Mouse (Mus musculus): ENCODE results near the gene Apmap. TPM values are rescaled to one million over a fixed set of nuclear protein-coding genes. Genes with fewer than 3 reads are reported as not detected.

Gene Apmap
- polyA plus RNA-seq (2015; fragmentation: Nextera tagmentation; extraction: Ambion mirVana), result 26.2 and 28.7 TPM in 2 replicates

DNA sequence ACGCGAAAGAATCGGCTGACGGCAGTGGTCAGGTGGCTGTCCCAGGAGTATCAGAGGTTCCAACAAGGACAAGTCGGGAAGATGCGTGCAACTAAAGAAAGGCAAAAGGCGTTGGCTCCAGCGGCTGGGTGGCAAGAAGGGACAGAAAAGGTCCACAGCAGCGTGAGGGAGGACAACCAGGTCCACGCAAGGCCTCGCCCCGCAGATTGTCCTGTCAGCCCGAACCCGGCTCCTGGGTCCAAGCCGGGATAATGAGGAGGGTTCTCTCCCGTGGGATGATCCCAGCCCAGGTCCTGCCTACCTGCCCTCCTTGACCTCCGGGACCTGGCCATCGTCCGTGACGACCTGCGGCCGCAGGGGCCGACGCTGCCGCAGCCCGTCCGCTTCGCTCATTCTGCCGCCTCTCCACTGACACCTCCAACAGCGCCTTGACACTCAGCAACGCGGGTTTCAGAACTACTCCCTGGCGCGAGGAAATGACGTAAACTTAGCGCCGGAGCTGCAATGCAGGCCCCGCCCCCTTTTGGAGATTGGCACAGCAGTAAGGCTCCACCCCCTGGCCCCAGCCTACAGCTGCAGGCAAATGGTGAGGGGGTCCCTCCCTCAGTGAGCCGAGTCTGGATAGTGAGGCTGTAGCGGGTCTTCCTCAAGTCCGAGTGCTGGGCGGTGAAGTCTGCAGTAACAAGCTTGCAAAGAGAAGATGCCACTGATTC is at the start of gene Apmap:
Gene Apmap (minus strand): TSS at position 481 of the 713 bp plus-strand sequence.
- peaks cover 45% of the 10 kb centered on the region for H3K4me1 ChIP-seq (replicated peaks)
- H3K27ac ChIP-seq, result peak within 1 kb of the TSS; percentile 79
- H3K36me3 ChIP-seq, result no peaks in the 10 kb centered on the region
- DNase-seq (peak; percentile 95), ATAC-seq (ENCODE audit: low read depth) (peak; percentile 91)
- H3K27me3 ChIP-seq, result no peaks in the 10 kb centered on the region
- peak within 1 kb of the TSS; percentile 92 for H3K4me3 ChIP-seq (replicated peaks)
- under 1% methylated on average over 42 of the region's 42 CpGs for WGBS (ENCODE audit: insufficient replicate concordance)
- H3K4me2 ChIP-seq, result peak within 1 kb of the TSS; percentile 91
- H3K9ac ChIP-seq, result peak within 1 kb of the TSS; percentile 91
- no peaks in the 10 kb centered on the region for H3K9me3 ChIP-seq (replicated peaks)

GRCm38 (mm10) chr2:150656975-150657768 is 48.8 kb upstream of the Apmap start:
- no peaks in the 10 kb centered on the region for H3K27me3 ChIP-seq
- WGBS (ENCODE audit: insufficient replicate concordance), result 70% methylated on average over 8 of the region's 8 CpGs
- H3K27ac ChIP-seq, result peak overlapping the region; percentile 14; the same call in 1 of the 2 replicates
- peaks cover 57% of the 10 kb centered on the region for H3K4me1 ChIP-seq (replicated peaks)
- ATAC-seq (ENCODE audit: low read depth) (peak; percentile 63), DNase-seq (no peak)
- H3K9ac ChIP-seq, result no peak overlapping the region
- H3K4me2 ChIP-seq, result no peak overlapping the region
- H3K36me3 ChIP-seq, result peaks cover 88% of the 10 kb centered on the region
- no peaks in the 10 kb centered on the region for H3K9me3 ChIP-seq (replicated peaks)
- H3K4me3 ChIP-seq (replicated peaks), result no peak overlapping the region

- ATAC-seq (ENCODE audit: low read depth) (no peak), DNase-seq (no peak)
- Histone ChIP-seq H3K36me3 (peaks cover 82% of the 10 kb centered on the region), H3K4me1 (replicated peaks) (peaks cover 56% of the 10 kb centered on the region), H3K4me3 (replicated peaks) (no peak overlapping the region), H3K27me3 (no peaks in the 10 kb centered on the region), H3K9ac (no peak overlapping the region), H3K4me2 (no peak overlapping the region), H3K9me3 (replicated peaks) (no peaks in the 10 kb centered on the region), H3K27ac (peak overlapping the region; percentile 8; the same call in 1 of the 2 replicates)
- 80% methylated on average over 3 of the region's 3 CpGs for WGBS (ENCODE audit: insufficient replicate concordance)
Observed at GRCm38 (mm10) chr2:150656112-150656511, 47.7 kb upstream of the Apmap start.

- WGBS (ENCODE audit: insufficient replicate concordance), result 69% methylated on average over 6 of the region's 6 CpGs
- no peak for DNase-seq
Observed at GRCm38 (mm10) chr2:150655290-150655689, 46.9 kb upstream of the Apmap start.

GRCm38 (mm10) chr2:150654814-150655213 is 46.4 kb upstream of the Apmap start:
- H3K27ac ChIP-seq, result no peak overlapping the region
- no peaks in the 10 kb centered on the region for H3K27me3 ChIP-seq
- H3K4me2 ChIP-seq, result no peak overlapping the region
- H3K36me3 ChIP-seq, result peaks cover 76% of the 10 kb centered on the region
- H3K9ac ChIP-seq, result no peak overlapping the region
- DNase-seq, result no peak
- 92% methylated on average over 2 of the region's 2 CpGs for WGBS (ENCODE audit: insufficient replicate concordance)
- H3K9me3 ChIP-seq (replicated peaks), result no peaks in the 10 kb centered on the region
- no peak for ATAC-seq (ENCODE audit: low read depth)
- H3K4me3 ChIP-seq (replicated peaks), result no peak overlapping the region
- H3K4me1 ChIP-seq (replicated peaks), result peaks cover 56% of the 10 kb centered on the region

More at GRCm38 (mm10) chr2:150655290-150655689, 46.9 kb upstream of the Apmap start:
- no peak for ATAC-seq (ENCODE audit: low read depth)
- Histone ChIP-seq H3K27ac (no peak overlapping the region), H3K4me2 (no peak overlapping the region), H3K27me3 (no peaks in the 10 kb centered on the region), H3K9me3 (replicated peaks) (no peaks in the 10 kb centered on the region), H3K4me3 (replicated peaks) (no peak overlapping the region), H3K4me1 (replicated peaks) (peaks cover 56% of the 10 kb centered on the region), H3K9ac (no peak overlapping the region), H3K36me3 (peaks cover 81% of the 10 kb centered on the region)

GRCm38 (mm10) chr2:150651366-150651765 is 43.0 kb upstream of the Apmap start:
- ATAC-seq (ENCODE audit: low read depth), result no peak

GRCm38 (mm10) chr2:150650511-150651074 is 42.2 kb upstream of the Apmap start:
- DNase-seq (no peak), ATAC-seq (ENCODE audit: low read depth) (0 out of 2 replicates have a peak, but pooled peaks have one; percentile 16)
- no peak overlapping the region for H3K4me2 ChIP-seq
- H3K4me3 ChIP-seq (replicated peaks), result no peak overlapping the region
- 49% methylated on average over 7 of the region's 7 CpGs for WGBS (ENCODE audit: insufficient replicate concordance)
- H3K27me3 ChIP-seq, result no peaks in the 10 kb centered on the region
- H3K36me3 ChIP-seq, result peaks cover 41% of the 10 kb centered on the region
- H3K9me3 ChIP-seq (replicated peaks), result no peaks in the 10 kb centered on the region
- no peak overlapping the region for H3K9ac ChIP-seq
- peaks cover 81% of the 10 kb centered on the region for H3K4me1 ChIP-seq (replicated peaks)
- H3K27ac ChIP-seq, result peak overlapping the region; percentile 41

More at GRCm38 (mm10) chr2:150651366-150651765, 43.0 kb upstream of the Apmap start:
- Histone ChIP-seq H3K4me3 (replicated peaks) (no peak overlapping the region), H3K36me3 (peaks cover 48% of the 10 kb centered on the region), H3K9me3 (replicated peaks) (no peaks in the 10 kb centered on the region), H3K4me2 (no peak overlapping the region), H3K9ac (no peak overlapping the region), H3K4me1 (replicated peaks) (peaks cover 78% of the 10 kb centered on the region), H3K27ac (no peak overlapping the region), H3K27me3 (no peaks in the 10 kb centered on the region)
- DNase-seq, result no peak
- WGBS (ENCODE audit: insufficient replicate concordance), result 65% methylated on average over 9 of the region's 9 CpGs

DNA sequence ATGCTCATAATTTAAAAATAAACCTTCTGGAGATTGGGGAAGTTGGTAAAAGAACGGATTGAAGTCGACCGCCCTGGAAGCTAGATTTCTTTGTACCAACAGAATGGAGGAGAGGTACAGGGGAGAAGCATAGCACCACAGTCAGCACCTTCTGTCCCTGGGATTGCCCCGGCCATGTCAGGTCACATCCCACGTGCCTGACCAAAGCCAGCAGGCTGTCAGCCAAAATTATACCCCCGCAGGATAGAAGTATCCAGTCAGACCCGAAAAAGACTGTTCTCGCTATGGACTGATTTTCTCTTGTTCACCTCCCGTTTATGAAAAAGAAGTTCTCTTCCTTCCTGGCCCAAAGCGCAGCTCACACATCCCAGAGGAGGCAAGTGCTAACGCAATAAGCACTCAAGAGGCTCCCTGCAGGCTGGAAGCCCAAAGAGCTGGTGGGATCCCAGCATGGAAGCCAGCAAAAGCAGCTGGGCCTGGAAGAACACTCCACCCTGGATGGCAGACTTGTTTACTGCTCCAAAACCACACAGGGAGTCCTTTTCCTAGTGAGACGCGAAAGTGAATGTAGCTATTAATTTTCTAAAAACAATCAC is 40.0 kb upstream of the Apmap start:
- Histone ChIP-seq H3K36me3 (peaks cover 28% of the 10 kb centered on the region), H3K4me3 (replicated peaks) (no peak overlapping the region), H3K4me2 (no peak overlapping the region), H3K4me1 (replicated peaks) (peaks cover 84% of the 10 kb centered on the region), H3K9me3 (replicated peaks) (no peaks in the 10 kb centered on the region), H3K27me3 (no peaks in the 10 kb centered on the region), H3K9ac (0 out of 2 replicates have a peak overlapping the region, but pooled peaks have one; percentile 8), H3K27ac (no peak overlapping the region)
- no peak for DNase-seq
- ATAC-seq (ENCODE audit: low read depth), result no peak
- WGBS (ENCODE audit: insufficient replicate concordance), result 66% methylated on average over 13 of the region's 13 CpGs

DNA sequence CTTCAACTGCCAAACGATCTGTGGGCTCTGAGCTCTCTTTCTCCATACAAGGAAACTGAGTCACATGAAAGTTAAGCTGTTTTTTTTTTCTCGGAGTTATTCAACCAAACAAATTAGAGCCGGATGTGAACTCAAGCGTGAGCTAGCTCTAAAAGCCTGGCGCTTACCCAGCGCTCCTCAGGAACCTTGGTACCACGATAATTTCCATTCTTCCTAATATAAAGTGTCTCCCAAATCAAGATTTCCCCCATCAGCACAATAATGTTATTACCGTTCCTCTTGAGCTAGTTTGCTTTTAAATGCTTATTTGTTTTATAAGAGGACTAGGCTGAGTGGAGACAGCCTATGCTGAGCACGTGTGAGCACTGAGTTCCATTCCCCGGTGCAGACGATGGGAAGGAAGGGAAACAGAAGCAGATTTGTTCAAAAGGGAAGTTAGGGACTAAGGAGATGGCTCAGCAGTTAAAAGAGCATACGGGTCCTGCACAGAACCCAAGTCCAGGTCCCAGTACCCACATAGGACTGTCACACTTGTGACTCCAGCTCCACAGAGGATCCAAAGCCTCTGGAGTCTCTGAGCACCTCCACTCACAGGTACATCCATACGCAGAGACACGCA is 39.4 kb upstream of the Apmap start:
- Histone ChIP-seq H3K4me3 (replicated peaks) (no peak overlapping the region), H3K36me3 (peaks cover 25% of the 10 kb centered on the region), H3K27ac (no peak overlapping the region), H3K9me3 (replicated peaks) (no peaks in the 10 kb centered on the region), H3K4me1 (replicated peaks) (peaks cover 80% of the 10 kb centered on the region), H3K4me2 (no peak overlapping the region), H3K27me3 (no peaks in the 10 kb centered on the region), H3K9ac (peak overlapping the region; percentile 8; the same call in 1 of the 2 replicates)
- ATAC-seq (ENCODE audit: low read depth) (no peak), DNase-seq (no peak)
- WGBS (ENCODE audit: insufficient replicate concordance), result 66% methylated on average over 14 of the region's 14 CpGs

DNA sequence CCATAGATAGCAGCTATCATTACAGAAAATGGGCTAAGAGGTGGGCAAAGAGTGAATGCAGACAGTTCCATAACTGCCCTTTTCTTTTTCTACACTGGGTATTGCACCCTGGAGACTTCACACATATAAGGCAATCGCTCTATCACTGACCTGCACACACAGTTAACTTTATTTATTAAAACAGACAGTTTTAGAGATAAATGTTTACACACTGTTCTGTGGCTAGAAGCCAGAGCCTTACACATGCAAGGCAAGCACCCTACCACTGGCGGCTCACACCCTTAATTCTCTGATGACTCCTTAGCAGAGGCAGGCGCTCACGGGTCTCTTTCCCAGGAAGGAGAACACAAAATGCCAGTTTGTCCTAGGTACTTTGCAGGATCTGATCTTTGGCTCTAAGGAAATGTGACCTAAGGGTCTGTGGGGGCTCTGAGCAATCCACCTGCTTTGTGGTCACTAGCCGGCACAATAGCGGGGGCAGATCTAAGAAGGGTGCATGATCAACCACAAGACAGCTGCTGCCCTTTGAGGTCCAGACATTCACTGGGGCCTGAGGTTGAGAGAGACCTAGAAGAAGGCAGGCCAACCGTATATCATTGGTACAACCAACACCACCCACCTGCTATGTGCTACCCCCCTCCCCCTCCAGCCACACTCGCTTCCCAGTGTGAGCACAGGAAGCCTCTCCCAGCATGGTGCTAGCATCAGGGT is 38.2 kb upstream of the Apmap start:
- H3K27ac ChIP-seq, result peak overlapping the region; percentile 24; the same call in 1 of the 2 replicates
- 65% methylated on average over 8 of the region's 8 CpGs for WGBS (ENCODE audit: insufficient replicate concordance)

More for the DNA sequence above, 38.2 kb upstream of the Apmap start:
- peak overlapping the region; percentile 29; the same call in 1 of the 2 replicates for H3K9ac ChIP-seq
- peaks cover 69% of the 10 kb centered on the region for H3K4me1 ChIP-seq (replicated peaks)
- peaks cover 32% of the 10 kb centered on the region for H3K36me3 ChIP-seq
- H3K4me3 ChIP-seq (replicated peaks), result no peak overlapping the region
- ATAC-seq (ENCODE audit: low read depth), result peak; percentile 45
- DNase-seq, result no peak
- H3K27me3 ChIP-seq, result no peaks in the 10 kb centered on the region
- no peaks in the 10 kb centered on the region for H3K9me3 ChIP-seq (replicated peaks)
- H3K4me2 ChIP-seq, result no peak overlapping the region

Data from liver, embryonic 13.5 days (tissue).